Mouse (Mus musculus) CH12.LX (cell line): ENCODE measurements around the gene Slc30a2. TPM values are rescaled to one million over a fixed set of nuclear protein-coding genes. Genes with fewer than 3 reads are reported as not detected.

Source experiments
- DNase-seq: peaks from one replicate; pipeline ENCODE4 v3.0.0-alpha.2; 2013; ENCODE audit errors: extremely low read depth
- H3K27ac ChIP-seq: 2 replicates; pipeline ENCODE4 v1.5.1; 2012; ENCODE audit warnings: low read depth, mild to moderate bottlenecking, control low read depth, moderate library complexity; ENCODE audit not compliant: insufficient read depth
- H3K27me3 ChIP-seq: replicated peaks from 2 replicates; pipeline ENCODE3; 2012; ENCODE audit warnings: inconsistent platforms
- H3K36me3 ChIP-seq, 2 experiments: replicated peaks in 1 of 2; 2 replicates each; pipeline versions ENCODE3 to v1.6.1; 2012; ENCODE audit warnings: inconsistent platforms in 1 of 2, low read length in 1 of 2, mild to moderate bottlenecking in 1 of 2, mixed read lengths in 1 of 2, moderate library complexity in 1 of 2; ENCODE audit not compliant: control insufficient read depth in 1 of 2, insufficient read depth in 1 of 2
- H3K4me1 ChIP-seq, 2 experiments: 2 replicates each; pipeline ENCODE4 v1.6.1; 2012; ENCODE audit warnings: inconsistent platforms in 1 of 2, moderate library complexity in 1 of 2; ENCODE audit not compliant: insufficient read depth in 2 of 2, control insufficient read depth in 1 of 2
- H3K4me2 ChIP-seq: 2 replicates; pipeline ENCODE4 v1.6.1; 2012; ENCODE audit warnings: low read depth, mild to moderate bottlenecking, control low read depth; ENCODE audit not compliant: poor library complexity, insufficient read depth, severe bottlenecking
- H3K4me3 ChIP-seq, 3 experiments: fragments of 150-350 bp in 1 of 3; sonication (generic) in 1 of 3; replicated peaks in 1 of 3; 2 replicates each; pipeline versions ENCODE3 to v1.5.1; 2011 to 2012; ENCODE audit warnings: low read depth in 2 of 3, low read length in 2 of 3, mild to moderate bottlenecking in 2 of 3, moderate library complexity in 2 of 3, control low read depth in 1 of 3, improper control_type of control experiment in 1 of 3, inconsistent platforms in 1 of 3, mixed read lengths in 1 of 3; ENCODE audit not compliant: poor library complexity in 1 of 3
- H3K79me2 ChIP-seq: replicated peaks from 2 replicates; pipeline ENCODE4 v1.6.1; 2012; ENCODE audit warnings: mild to moderate bottlenecking, moderate library complexity; ENCODE audit not compliant: control insufficient read depth, poor library complexity, insufficient read depth, severe bottlenecking; ENCODE audit errors: extremely low read depth
- H3K9ac ChIP-seq: 2 replicates; pipeline ENCODE4 v1.6.1; 2012; ENCODE audit warnings: low read depth, mild to moderate bottlenecking, control low read depth, moderate library complexity; ENCODE audit not compliant: insufficient read depth
- H3K9me3 ChIP-seq: replicated peaks from 2 replicates; pipeline ENCODE3; 2012; ENCODE audit warnings: low read length, inconsistent platforms, mixed read lengths
- CHD1 ChIP-seq: IDR thresholded peaks from 2 replicates; pipeline ENCODE4 v1.6.1; 2012; ENCODE audit warnings: low read depth, low read length, improper control_type of control experiment, inconsistent platforms
- CHD2 ChIP-seq: IDR thresholded peaks from 2 replicates; pipeline ENCODE4 v1.6.1; 2011; ENCODE audit warnings: low read length, improper control_type of control experiment
- E2F4 ChIP-seq: IDR thresholded peaks from 2 replicates; pipeline ENCODE4 v1.6.1; 2011; ENCODE audit warnings: low read depth, low read length, improper control_type of control experiment; ENCODE audit not compliant: insufficient replicate concordance
- GABPA ChIP-seq: IDR thresholded peaks from 2 replicates; pipeline ENCODE4 v1.6.1; 2012; ENCODE audit warnings: low read depth, low read length, improper control_type of control experiment, inconsistent platforms; ENCODE audit not compliant: insufficient replicate concordance
- MAFK ChIP-seq: IDR thresholded peaks from 2 replicates; pipeline ENCODE4 v1.6.1; 2011; ENCODE audit warnings: low read length, improper control_type of control experiment; ENCODE audit not compliant: insufficient replicate concordance
- MAX ChIP-seq: IDR thresholded peaks from 2 replicates; pipeline ENCODE4 v1.6.1; 2011; ENCODE audit warnings: low read length, improper control_type of control experiment
- MYC ChIP-seq: IDR thresholded peaks from 2 replicates; pipeline ENCODE4 v1.6.1; 2011; ENCODE audit warnings: low read depth, mild to moderate bottlenecking, improper control_type of control experiment, low read length
- NRF1 ChIP-seq: IDR thresholded peaks from 2 replicates; pipeline ENCODE4 v1.6.1; 2014; ENCODE audit warnings: low read depth, mild to moderate bottlenecking, inconsistent platforms, low read length, improper control_type of control experiment, moderate library complexity
- POLR2A ChIP-seq: IDR thresholded peaks from 2 replicates; pipeline ENCODE4 v1.6.1; 2011; ENCODE audit warnings: low read depth, mild to moderate bottlenecking, improper control_type of control experiment, low read length
- POLR2AphosphoS2 ChIP-seq: IDR thresholded peaks from 2 replicates; pipeline ENCODE4 v1.6.1; 2011; ENCODE audit warnings: low read depth, low read length, improper control_type of control experiment
- SIN3A ChIP-seq: IDR thresholded peaks from 2 replicates; pipeline ENCODE4 v1.6.1; 2012; ENCODE audit warnings: low read length, improper control_type of control experiment, inconsistent platforms
- TBP ChIP-seq: conservative IDR thresholded peaks from 2 replicates; pipeline ENCODE4 v1.6.1; 2011; ENCODE audit warnings: low read depth, low read length, improper control_type of control experiment
- TCF12 ChIP-seq: IDR thresholded peaks from 2 replicates; pipeline ENCODE4 v1.6.1; 2014; ENCODE audit warnings: low read depth, mild to moderate bottlenecking, inconsistent platforms, low read length, improper control_type of control experiment
- USF2 ChIP-seq: conservative IDR thresholded peaks from 2 replicates; pipeline ENCODE4 v1.6.1; 2011; ENCODE audit warnings: low read depth, low read length, improper control_type of control experiment
- ZKSCAN1 ChIP-seq: IDR thresholded peaks from 2 replicates; pipeline ENCODE4 v1.6.1; 2012; ENCODE audit warnings: low read depth, inconsistent platforms, low read length, improper control_type of control experiment, borderline replicate concordance
- dilution Hi-C: fragments of 300-500 bp; cut with MboI; formaldehyde crosslinking; loops from 2 replicates; pipeline ENCODE4 v1.14.3; 2020; ENCODE audit warnings: low sequenced_read_pairs; ENCODE audit not compliant: extremely low pct_unique_long_range_greater_than_20kb, extremely low pct_ligation_motif_present
- in situ Hi-C: fragments of 300-500 bp; cut with MboI; formaldehyde crosslinking; loops from 3 replicates; pipeline ENCODE4 v1.14.3; 2019; ENCODE audit warnings: low sequenced_read_pairs, low pct_ligation_motif_present, low pct_unique_long_range_greater_than_20kb, mixed read lengths
- polyA plus RNA-seq: library from polyadenylated mRNA; unstranded; fragments of >175 nt; gene quantifications from 2 replicates; pipeline ENCODE4 v1.2.1, GENCODE M21; 2012; ENCODE audit warnings: low read depth; ENCODE audit not compliant: insufficient read length
- total RNA-seq, 2 experiments: library from RNA; depleted of rRNA; stranded (reverse); fragments of 300-350 nt in 1 of 2; fragments of >200 nt in 1 of 2; gene quantifications; 2 replicates each; pipeline ENCODE4 v1.2.3; 2012 to 2014

Slc30a2 gene
- total and polyA plus RNA-seq, 3 experiments: 5.1 to 22.4 (median 8.9) TPM

DNA sequence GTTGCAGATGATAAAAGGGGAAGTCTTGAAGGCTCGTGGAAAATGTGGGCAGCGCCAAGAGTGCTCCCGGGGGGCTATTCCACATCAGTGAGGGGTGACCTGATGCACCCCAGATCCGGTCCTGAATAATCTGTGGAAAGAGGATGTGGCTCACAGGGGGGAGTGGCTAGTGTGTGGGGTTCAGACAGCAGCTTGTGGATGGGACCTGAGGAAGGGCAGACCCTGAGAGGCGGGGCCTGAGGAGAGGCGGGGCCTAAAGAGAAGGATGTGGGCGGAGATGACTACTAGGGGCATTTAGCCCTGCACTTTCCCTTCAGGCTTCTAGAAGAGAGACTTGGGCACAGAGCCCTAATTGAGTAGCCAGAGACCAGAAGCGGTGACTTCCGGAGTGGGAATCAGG lies 19.6 kb downstream of the Slc30a2 start:
- peak; percentile 69 for DNase-seq
- Histone ChIP-seq H3K27ac (no peak overlapping the region), H3K27me3 (no peaks in the 10 kb centered on the region), H3K79me2 (no peaks in the 10 kb centered on the region), H3K9me3 (no peaks in the 10 kb centered on the region), H3K9ac (no peak overlapping the region), H3K4me2 (no peak overlapping the region), H3K4me3 (peak overlapping the region in 2 of 3 experiments; percentile 26 to 44), H3K4me1 (peaks cover 0 to 35% of the 10 kb centered on the region in 2 experiments; a peak in 2 of 4 replicates), H3K36me3 (peaks cover 0 to 1% of the 10 kb centered on the region in 2 experiments)
- in situ Hi-C loops: no loop called here
- no peak for TF ChIP-seq GABPA
- 0 out of 2 replicates have a peak, but pooled peaks have one; percentile 16 for TF ChIP-seq TBP
- dilution Hi-C loops: no loop called here

DNA sequence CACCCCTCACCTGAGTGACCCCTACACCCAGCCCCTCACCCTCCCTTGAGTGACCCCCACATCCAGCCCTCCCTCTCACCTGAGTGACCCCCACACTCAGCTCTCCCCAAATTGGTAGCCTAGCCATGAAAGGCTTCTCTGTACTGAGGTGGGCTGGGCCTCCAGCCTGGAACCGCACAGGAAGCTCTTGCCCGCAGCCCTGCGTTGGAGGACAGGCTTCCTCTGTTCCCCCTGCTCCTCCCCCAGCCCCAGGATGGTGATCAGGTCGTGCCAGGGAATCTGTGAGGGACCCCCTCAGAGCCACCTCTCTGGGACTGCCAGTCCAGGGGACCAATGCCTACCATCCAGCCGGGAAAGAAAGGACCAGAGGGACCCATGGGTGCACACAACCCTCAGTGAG lies 22.3 kb downstream of the Slc30a2 start:
- Histone ChIP-seq H3K4me3 (no peak overlapping the region), H3K27ac (no peak overlapping the region), H3K36me3 (peaks cover 0 to 2% of the 10 kb centered on the region in 2 experiments), H3K4me1 (peaks cover 0 to 35% of the 10 kb centered on the region in 2 experiments; a peak in 2 of 4 replicates), H3K9ac (no peak overlapping the region), H3K27me3 (no peaks in the 10 kb centered on the region), H3K4me2 (no peak overlapping the region), H3K79me2 (no peaks in the 10 kb centered on the region), H3K9me3 (no peaks in the 10 kb centered on the region)
- no peak for DNase-seq
- TF ChIP-seq ZKSCAN1: no peak
- TF ChIP-seq POLR2A: no peak
- TF ChIP-seq MAX: no peak
- TF ChIP-seq USF2: no peak
- no peak for TF ChIP-seq MAFK
- TF ChIP-seq MYC: no peak
- no peak for TF ChIP-seq POLR2AphosphoS2
- TF ChIP-seq TCF12: no peak
- TF ChIP-seq SIN3A: no peak
- no peak for TF ChIP-seq CHD2
- no peak for TF ChIP-seq TBP
- TF ChIP-seq CHD1: no peak
- no peak for TF ChIP-seq E2F4
- TF ChIP-seq NRF1: no peak
- dilution Hi-C loops: no loop called here
- in situ Hi-C loops: no loop called here
